Mouse (Mus musculus) megakaryocyte progenitor cell, adult 5-6 weeks (primary cell): ENCODE measurements around the gene Asxl1. TPM values are rescaled to one million over a fixed set of nuclear protein-coding genes. Genes with fewer than 3 reads are reported as not detected.
A peak's percentile ranks its signal among the peaks of the same experiment; 100 is the strongest.

Experiments
- ATAC-seq: replicated peaks from 2 replicates; pipeline ENCODE4 v1.8.0; 2016; ENCODE audit warnings: mild to moderate bottlenecking, moderate TSS enrichment, inconsistent platforms; ENCODE audit not compliant: poor library complexity
- total RNA-seq, 2 experiments: library from RNA; stranded (forward) in 1 of 2; stranded (reverse) in 1 of 2; fragments of 157-497, 149-512 nt in 1 of 2; fragments of 200-1000 nt in 1 of 2; gene quantifications; 2 replicates each; pipeline versions ENCODE4 v1.2.3 to v1.2.4; 2015 to 2017

The Asxl1 gene
- 31.1 and 32.0 TPM in 2 replicates for total RNA-seq (2015)
- 20.0 and 24.1 TPM in 2 replicates for total RNA-seq (2017)

GRCm38 (mm10) chr2:153345454-153346220 lies at the start of gene Asxl1:
Asxl1 (plus strand) TSS chr2:153345829.
- ATAC-seq = peak; percentile 81

GRCm38 (mm10) chr2:153297771-153298170 lies 47.9 kb upstream of the Asxl1 start:
- no peak for ATAC-seq

- peak; percentile 79 for ATAC-seq
Observed at GRCm38 (mm10) chr2:153298460-153298859, 47.2 kb upstream of the Asxl1 start.

- peak; percentile 89 for ATAC-seq
Observed at GRCm38 (mm10) chr2:153298863-153299262, 46.8 kb upstream of the Asxl1 start.

GRCm38 (mm10) chr2:153301123-153301522 lies 44.5 kb upstream of the Asxl1 start:
- no peak for ATAC-seq

DNA sequence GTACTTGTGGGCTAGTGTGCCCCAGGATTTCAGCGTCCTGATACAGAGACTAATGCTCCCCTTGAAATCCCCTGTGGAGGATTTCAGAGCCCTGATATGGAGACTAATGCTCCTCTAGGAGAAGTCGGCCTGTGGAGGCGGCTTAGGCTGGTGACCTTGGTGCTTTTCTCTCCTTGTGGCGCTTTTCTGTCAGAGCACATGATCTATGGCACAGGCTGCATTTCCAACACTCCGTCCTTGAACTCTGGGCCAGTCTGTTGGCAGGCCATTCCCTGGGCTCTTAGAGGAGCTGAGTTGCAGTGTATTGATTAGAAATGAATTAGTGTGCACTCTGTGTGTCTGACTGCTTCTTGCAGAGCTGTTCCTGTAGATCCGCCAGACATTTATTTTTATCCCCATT lies 40.4 kb upstream of the Asxl1 start:
- ATAC-seq = no peak

DNA sequence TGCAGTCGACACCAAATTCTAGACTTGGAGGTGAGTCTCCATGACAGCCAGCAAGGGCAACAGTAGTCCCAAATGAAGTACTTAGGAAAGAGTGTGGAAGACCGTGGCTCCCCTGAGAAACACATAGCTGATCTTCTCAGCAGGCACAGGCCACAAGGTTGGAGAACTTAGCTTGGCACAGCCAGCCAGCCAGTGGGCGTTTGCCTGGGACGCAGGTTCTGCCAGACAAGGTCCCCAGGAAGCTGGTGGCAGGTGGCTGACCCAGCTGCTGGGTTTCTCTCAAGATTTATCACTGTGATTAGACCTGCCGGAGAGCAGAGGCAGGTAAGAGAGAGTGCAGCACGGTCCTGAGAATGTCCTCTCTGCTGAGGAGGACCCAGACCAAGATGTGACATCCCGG lies 37.0 kb upstream of the Asxl1 start:
- ATAC-seq = no peak

DNA sequence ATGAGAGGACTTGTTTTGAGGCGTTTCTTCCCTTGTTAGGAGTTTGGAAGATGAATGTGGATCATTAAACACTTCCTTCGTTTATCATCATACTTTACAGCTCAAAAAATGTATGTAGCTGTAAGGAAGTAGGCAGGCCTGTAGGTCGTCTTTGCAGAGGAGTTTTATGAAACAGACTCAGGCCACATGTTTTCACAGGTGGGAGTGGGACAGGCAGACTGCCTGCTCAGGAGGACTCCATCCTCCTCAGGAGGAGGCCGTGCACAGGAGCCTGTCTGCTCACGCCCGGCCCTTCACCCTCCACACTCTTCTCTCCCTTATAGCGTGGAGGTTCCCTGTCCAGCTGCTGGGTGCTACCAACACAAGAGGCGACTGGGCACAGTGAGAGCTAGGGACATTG lies 36.5 kb upstream of the Asxl1 start:
- ATAC-seq = no peak

DNA sequence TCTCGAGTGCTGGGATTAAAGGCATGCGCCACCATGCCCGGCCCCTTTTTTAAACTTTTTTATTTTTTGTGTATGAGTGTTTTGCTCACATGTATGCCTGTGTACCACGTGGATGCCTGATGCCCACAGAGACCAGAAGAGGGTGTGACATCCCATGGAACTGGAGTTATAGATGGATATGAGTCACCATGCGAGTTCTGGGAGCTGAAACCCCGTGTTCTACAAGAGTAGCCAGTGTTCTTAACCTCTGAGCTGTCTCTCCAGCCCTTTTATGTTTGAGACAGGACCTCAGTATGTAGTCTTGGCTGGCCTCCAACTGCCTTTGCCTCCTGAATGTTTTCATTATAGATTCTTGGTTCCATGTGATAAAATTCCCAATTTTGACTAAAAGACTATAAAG lies 35.4 kb upstream of the Asxl1 start:
- ATAC-seq = no peak

- peak; percentile 50 for ATAC-seq
Observed at GRCm38 (mm10) chr2:153312884-153313283, 32.7 kb upstream of the Asxl1 start.

GRCm38 (mm10) chr2:153318408-153318807 lies 27.2 kb upstream of the Asxl1 start:
- ATAC-seq = no peak

- ATAC-seq = peak; percentile 84
Observed at GRCm38 (mm10) chr2:153319036-153319643, 26.5 kb upstream of the Asxl1 start.

DNA sequence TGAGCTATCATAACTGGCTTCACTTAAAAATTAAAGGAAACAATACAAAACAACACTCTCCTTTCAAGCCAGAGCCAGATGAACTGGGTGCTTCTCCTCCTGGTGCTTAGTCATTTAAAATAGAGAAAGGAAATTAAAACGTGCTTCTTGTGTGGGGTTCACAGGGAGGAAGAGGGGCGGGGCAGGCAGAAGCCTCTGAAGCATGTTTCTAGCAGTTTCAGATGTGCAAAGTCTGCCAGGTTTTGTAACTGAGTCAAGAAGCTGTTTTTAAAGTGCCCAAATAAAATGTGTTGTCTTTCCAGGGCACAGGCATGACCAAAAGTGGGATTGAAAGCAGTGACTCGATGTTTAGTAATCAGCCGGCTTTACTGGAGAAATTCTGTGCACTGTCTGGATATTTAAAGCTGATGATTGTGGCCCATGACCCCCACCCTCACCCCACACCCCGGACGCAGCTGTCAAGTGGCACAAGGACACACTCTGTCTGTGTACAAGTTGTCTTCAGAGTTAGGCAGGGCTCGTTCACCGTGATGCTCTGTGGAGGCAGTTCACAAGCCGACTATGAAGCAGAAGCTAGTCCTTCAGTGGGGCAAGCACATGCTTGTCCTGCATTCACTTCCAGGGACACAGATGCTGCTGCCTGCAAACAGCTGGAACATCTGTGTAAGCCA lies 19.8 kb upstream of the Asxl1 start:
- ATAC-seq = no peak

DNA sequence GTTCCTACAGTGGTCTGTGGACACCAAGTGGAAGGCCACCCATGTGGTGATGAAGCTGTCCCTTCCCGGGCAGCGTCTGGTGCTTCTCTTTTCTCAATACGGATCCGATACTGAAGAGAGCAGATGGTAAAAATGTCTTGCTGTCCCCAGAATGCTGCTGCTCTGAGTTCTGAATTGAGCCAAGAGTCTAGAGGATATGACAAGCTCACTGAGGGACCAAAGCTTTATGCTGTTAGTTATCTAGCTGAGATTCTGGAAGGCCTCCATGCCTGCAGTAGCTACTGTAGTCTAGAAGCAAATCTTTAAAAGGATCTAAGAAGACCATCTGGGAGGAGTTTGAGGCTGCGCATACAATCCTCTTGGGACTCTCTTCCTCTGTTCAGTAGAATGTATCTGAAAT lies 13.4 kb upstream of the Asxl1 start:
- no peak for ATAC-seq

DNA sequence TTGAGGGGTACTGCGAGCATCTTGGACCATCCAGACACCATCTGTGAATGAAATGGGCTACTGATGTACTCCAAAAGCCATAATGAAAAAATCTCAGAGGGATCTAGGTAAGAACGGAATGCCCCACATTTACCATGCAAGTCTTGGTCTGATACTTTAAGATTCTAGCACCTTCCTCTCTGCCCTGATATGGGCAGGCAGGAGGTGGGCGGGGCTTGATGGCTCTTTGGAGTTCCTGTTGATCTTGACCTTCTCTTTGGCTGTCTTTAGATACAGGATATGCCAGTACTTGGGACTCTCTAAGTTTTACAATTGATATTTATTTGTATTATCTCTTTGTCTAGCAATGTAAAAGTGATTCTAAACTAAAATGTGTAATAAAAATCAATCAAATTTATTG lies 12.6 kb upstream of the Asxl1 start:
- 0 out of 2 replicates have a peak, but pooled peaks have one; percentile 26 for ATAC-seq

GRCm38 (mm10) chr2:153333822-153334232 lies 11.8 kb upstream of the Asxl1 start:
- ATAC-seq = peak; percentile 17; the same call in 1 of the 2 replicates

DNA sequence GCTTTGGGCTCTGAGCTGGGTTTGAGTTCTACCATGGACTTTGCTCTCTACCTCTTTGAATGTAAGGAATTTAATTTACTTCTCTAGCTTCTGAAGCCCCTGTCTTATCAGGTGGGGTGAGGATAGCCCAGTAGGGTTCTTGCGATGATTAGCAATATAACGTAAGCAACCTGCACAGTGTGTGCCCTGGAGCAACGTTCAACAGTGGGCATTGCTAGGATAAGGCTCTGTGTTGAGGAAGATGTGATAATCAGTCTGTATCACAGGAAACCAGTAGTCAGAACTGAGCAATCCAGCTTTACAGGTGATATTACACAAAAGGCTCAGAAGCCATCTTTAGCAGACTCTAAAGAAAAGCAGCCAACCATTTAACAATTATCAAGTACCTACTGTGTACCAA lies 11.3 kb upstream of the Asxl1 start:
- peak; percentile 58 for ATAC-seq

GRCm38 (mm10) chr2:153336117-153336516 lies 9.5 kb upstream of the Asxl1 start:
- ATAC-seq = peak; percentile 69

- peak; percentile 18 for ATAC-seq
Observed at GRCm38 (mm10) chr2:153338361-153339350, 7.0 kb upstream of the Asxl1 start.

DNA sequence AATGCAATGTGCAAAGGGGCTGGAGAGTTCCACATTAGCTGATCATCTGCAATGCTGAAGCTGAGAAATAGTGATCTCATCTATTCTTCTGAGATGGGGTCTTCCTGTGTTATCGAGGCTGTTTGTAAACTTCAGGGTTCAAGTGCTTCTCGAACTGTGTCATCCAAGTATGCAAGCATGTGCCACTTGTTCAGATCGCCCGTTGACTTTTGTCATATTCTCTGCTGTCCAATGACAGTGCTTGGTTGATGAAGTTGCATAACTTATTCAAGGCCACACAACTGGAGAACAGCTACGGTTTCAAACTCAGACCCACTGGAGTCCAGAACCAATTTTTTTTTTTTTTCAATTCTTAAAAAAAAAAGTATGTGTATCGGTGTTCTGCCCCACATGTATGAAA lies 3.5 kb upstream of the Asxl1 start:
- ATAC-seq = no peak

DNA sequence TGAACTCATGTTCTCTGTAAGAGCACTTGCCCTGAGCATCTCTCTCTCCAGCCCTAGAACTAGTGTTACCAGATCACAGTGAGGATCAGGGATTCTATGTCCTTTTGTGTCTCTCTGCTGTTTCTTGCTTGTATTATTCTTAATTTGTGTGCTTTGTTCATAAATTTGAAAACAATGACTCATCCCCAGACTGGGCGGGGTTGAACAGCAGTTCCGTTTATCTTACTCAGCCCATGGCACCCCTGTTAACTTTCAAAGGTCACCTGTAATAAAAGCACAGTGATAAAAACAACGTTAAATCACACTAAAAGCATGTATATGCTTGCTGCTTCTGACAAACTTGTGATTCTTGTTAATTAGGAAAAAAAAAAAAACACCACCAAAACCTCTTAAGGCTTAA lies 3.0 kb upstream of the Asxl1 start:
- no peak for ATAC-seq
